Mouse (Mus musculus) induced T-regulatory cell, adult 2 months (primary cell): ENCODE measurements around the gene Cdk14.
"Not testable (repeated sequence)": the region's sequence is repeated elsewhere in the genome, so short reads cannot be mapped to it uniquely, and the experiment has no call there.

Source experiments
- DNase-seq: peaks from one replicate; pipeline ENCODE4 v3.0.0-alpha.2; 2012; ENCODE audit warnings: low read depth

Gene Cdk14

GRCm38 (mm10) chr5:5261725-5262296 lies 158.3 kb downstream of the Cdk14 start:
- DNase-seq, result no peak

GRCm38 (mm10) chr5:5260966-5261724 lies 159.0 kb downstream of the Cdk14 start:
- DNase-seq, result no peak

GRCm38 (mm10) chr5:5260309-5260708 lies 159.8 kb downstream of the Cdk14 start:
- DNase-seq, result no peak

- no peak for DNase-seq
Measured at GRCm38 (mm10) chr5:5254391-5254790, 165.7 kb downstream of the Cdk14 start.

GRCm38 (mm10) chr5:5253177-5253576 lies 166.9 kb downstream of the Cdk14 start:
- no peak for DNase-seq

GRCm38 (mm10) chr5:5247671-5248070 lies 172.4 kb downstream of the Cdk14 start:
- no peak for DNase-seq

GRCm38 (mm10) chr5:5246534-5247175 lies 173.5 kb downstream of the Cdk14 start:
- DNase-seq, result no peak

GRCm38 (mm10) chr5:5245182-5245581 lies 174.9 kb downstream of the Cdk14 start:
- DNase-seq, result no peak

- no peak for DNase-seq
Measured at GRCm38 (mm10) chr5:5243648-5244047, 176.5 kb downstream of the Cdk14 start.

GRCm38 (mm10) chr5:5242704-5243103 lies 177.4 kb downstream of the Cdk14 start:
- DNase-seq, result no peak

- no peak for DNase-seq
Measured at GRCm38 (mm10) chr5:5241088-5241487, 179.0 kb downstream of the Cdk14 start.

- DNase-seq, result no peak
Measured at GRCm38 (mm10) chr5:5240121-5240520, 180.0 kb downstream of the Cdk14 start.

- not testable (repeated sequence) for DNase-seq
Measured at GRCm38 (mm10) chr5:5234935-5235334, 185.2 kb downstream of the Cdk14 start.

- no peak for DNase-seq
Measured at GRCm38 (mm10) chr5:5226966-5227365, 193.1 kb downstream of the Cdk14 start.

- no peak for DNase-seq
Measured at GRCm38 (mm10) chr5:5211780-5212135, 208.4 kb downstream of the Cdk14 start.

GRCm38 (mm10) chr5:5211034-5211779 lies 208.9 kb downstream of the Cdk14 start:
- no peak for DNase-seq

GRCm38 (mm10) chr5:5208016-5208415 lies 212.1 kb downstream of the Cdk14 start:
- DNase-seq, result no peak

GRCm38 (mm10) chr5:5206012-5206411 lies 214.1 kb downstream of the Cdk14 start:
- DNase-seq, result no peak

GRCm38 (mm10) chr5:5194562-5195221 lies 225.4 kb downstream of the Cdk14 start:
- no peak for DNase-seq

- no peak for DNase-seq
Measured at GRCm38 (mm10) chr5:5189590-5189989, 230.5 kb downstream of the Cdk14 start.

- no peak for DNase-seq
Measured at GRCm38 (mm10) chr5:5185987-5186742, 233.9 kb downstream of the Cdk14 start.
